Mouse (Mus musculus) embryonic fibroblast, embryonic 13.5 days (primary cell): ENCODE results near the gene Dis3l2.

ENCODE experiments used
- CTCF ChIP-seq: IDR thresholded peaks from 2 replicates; pipeline ENCODE4 v1.5.1; 2011; ENCODE audit warnings: mild to moderate bottlenecking, control low read depth, low read length, moderate library complexity, borderline replicate concordance; ENCODE audit not compliant: insufficient read depth
- POLR2A ChIP-seq: IDR thresholded peaks from 2 replicates; pipeline ENCODE4 v1.6.1; 2011; ENCODE audit warnings: low read depth, mild to moderate bottlenecking, control low read depth, low read length, moderate library complexity

- no peak for TF ChIP-seq POLR2A
- no peak for TF ChIP-seq CTCF
Measured at GRCm38 (mm10) chr1:87011718-87012117, 308.1 kb downstream of the Dis3l2 start.
